Mouse (Mus musculus) megakaryocyte, adult 5-6 weeks (primary cell): Measurements from ENCODE around the gene Ssxb8. TPM values are rescaled to one million over a fixed set of nuclear protein-coding genes. Genes with fewer than 3 reads are reported as not detected.
"Not testable (repeated sequence)": the region's sequence is repeated elsewhere in the genome, so short reads cannot be mapped to it uniquely, and the experiment has no call there.

Experiments
- ATAC-seq: 2 replicates; pipeline ENCODE4 v1.8.0; 2016; ENCODE audit warnings: mild to moderate bottlenecking, inconsistent platforms; ENCODE audit not compliant: poor library complexity, severe bottlenecking
- total RNA-seq, 2 experiments: library from RNA; stranded (forward) in 1 of 2; stranded (reverse) in 1 of 2; fragments of 153-499, 151-499 nt in 1 of 2; fragments of 221-1000, 200-1000 nt in 1 of 2; gene quantifications; 2 replicates each; pipeline versions ENCODE4 v1.2.3 to v1.2.4; 2015 to 2017

The Ssxb8 gene
- not detected in 2 replicates for total RNA-seq (2015)
- not detected in 2 replicates for total RNA-seq (2017)

GRCm38 (mm10) chrX:8690744-8691143 is at the start of gene Ssxb8:
TSS of gene Ssxb8 (minus strand) at chrX:8690844.
- not testable (repeated sequence) for ATAC-seq

- no peak for ATAC-seq
These were observed 42.3 kb upstream of the Ssxb8 start for GRCm38 (mm10) chrX:8732907-8733306.

GRCm38 (mm10) chrX:8663085-8663484 is 27.6 kb downstream of the Ssxb8 start:
- ATAC-seq, result no peak

Other genes with a start within 250 kb of the Ssxb8 start
- not detected in 2 replicates for gene Ssxb2, start 229.1 kb downstream of the Ssxb8 start, total RNA-seq (2015)
- gene Ssxb2, start 229.1 kb downstream of the Ssxb8 start, total RNA-seq (2017), result not detected in 2 replicates
- not detected in 2 replicates for gene Gm14459, start 165.9 kb downstream of the Ssxb8 start, total RNA-seq (2015)
- gene Gm14459, start 165.9 kb downstream of the Ssxb8 start, total RNA-seq (2017), result not detected in 2 replicates
- gene Ssxb6, start 142.6 kb downstream of the Ssxb8 start, total RNA-seq (2015), result not detected in 2 replicates
- not detected in 2 replicates for gene Ssxb6, start 142.6 kb downstream of the Ssxb8 start, total RNA-seq (2017)
- gene Ssxb3, start 99.0 kb downstream of the Ssxb8 start, total RNA-seq (2015), result not detected in 2 replicates
- not detected in 2 replicates for gene Ssxb3, start 99.0 kb downstream of the Ssxb8 start, total RNA-seq (2017)
- not detected in 2 replicates for gene Ssx9, start 57.6 kb upstream of the Ssxb8 start, total RNA-seq (2015)
- not detected in 2 replicates for gene Ssx9, start 57.6 kb upstream of the Ssxb8 start, total RNA-seq (2017)
- gene Ssxb5, start 112.8 kb upstream of the Ssxb8 start, total RNA-seq (2015), result not detected in 2 replicates
- not detected in 2 replicates for gene Ssxb5, start 112.8 kb upstream of the Ssxb8 start, total RNA-seq (2017)
- gene Gm6592, start 153.2 kb upstream of the Ssxb8 start, total RNA-seq (2015), result not detected in 2 replicates
- not detected in 2 replicates for gene Gm6592, start 153.2 kb upstream of the Ssxb8 start, total RNA-seq (2017)
- not detected in 2 replicates for gene Gm5751, start 183.4 kb upstream of the Ssxb8 start, total RNA-seq (2015)
- not detected in 2 replicates for gene Gm5751, start 183.4 kb upstream of the Ssxb8 start, total RNA-seq (2017)
- gene B630019K06Rik, start 201.5 kb upstream of the Ssxb8 start, total RNA-seq (2015), result 0.57 TPM in 1 of 2 replicates, not detected in the other
- not detected in 2 replicates for gene B630019K06Rik, start 201.5 kb upstream of the Ssxb8 start, total RNA-seq (2017)